Mouse (Mus musculus) erythroblast, embryonic 14.5 days (primary cell): ENCODE results near the gene Tlr9.

ENCODE experiments used
- GATA1 ChIP-seq: IDR thresholded peaks from 2 replicates; pipeline ENCODE4 v1.6.1; 2012; ENCODE audit warnings: low read length, inconsistent platforms, mixed read lengths
- TAL1 ChIP-seq: IDR thresholded peaks from 3 replicates; pipeline ENCODE4 v1.6.1; 2012; ENCODE audit warnings: low read length, inconsistent platforms, mixed read lengths

DNA sequence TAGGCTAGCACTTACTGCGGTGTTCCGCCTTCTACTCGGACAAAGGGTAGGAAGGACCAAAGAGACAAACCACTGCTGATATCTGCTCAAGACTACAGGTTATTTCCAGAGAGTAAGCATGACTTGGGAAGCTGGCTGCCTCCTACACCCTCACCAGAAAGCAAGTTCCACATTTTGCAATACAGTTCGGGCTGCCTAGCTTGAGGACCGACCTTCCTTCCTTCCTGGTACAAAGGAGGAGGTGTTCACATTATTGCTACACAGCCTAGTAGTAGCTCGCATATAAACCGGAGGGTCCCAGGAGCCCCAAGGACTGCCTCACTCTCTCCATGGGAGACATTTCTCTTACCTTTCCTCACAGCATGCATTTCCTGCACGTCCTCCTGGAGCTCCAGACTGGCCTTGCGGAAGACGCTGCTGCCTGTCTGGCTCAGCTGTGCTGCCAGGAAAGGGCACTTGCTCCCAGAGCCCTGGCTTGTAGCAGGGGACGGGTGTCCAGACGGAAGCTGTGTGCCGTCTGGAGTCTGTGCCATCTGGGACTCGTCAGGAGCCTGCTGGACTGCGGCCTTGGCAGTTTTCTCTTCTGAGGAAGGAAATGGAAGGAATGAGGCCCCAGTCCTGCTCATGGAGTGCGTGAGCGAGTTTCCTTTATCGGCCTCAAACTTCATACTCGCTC is 20.6 kb downstream of the Tlr9 start:
- TF ChIP-seq TAL1 (no peak), GATA1 (no peak)
